ENCODE assay signal across 8 mouse cellular contexts in genomic region chr6:51585980-51586379, GRCm38 (mm10).
DNase-seq lines count a peak whose midpoint lies in the region; ATAC-seq and TF ChIP-seq lines count a peak whose summit lies in the region.

No protein-coding gene starts in this region.

- H3K4me3 ChIP-seq in heart, adult 2 months, result no peak overlapping the region

- H3K27ac ChIP-seq in heart, adult 2 months, result no peak overlapping the region

- no peak for TF ChIP-seq POLR2A in heart, adult 2 months (IDR thresholded peaks at IDR 0.05; ENCODE audit: insufficient read depth, low read depth, low read length)

- intact Hi-C loops in heart, adult 2 months (cut with DNase I), result loop anchor here (1.0 to 2.0 kb wide), 2 partner anchors 272 to 635 kb away; partner anchors contain the start of gene Hoxa7

- no peaks in the 10 kb centered on the region for H3K36me3 ChIP-seq in heart, adult 2 months (ENCODE audit: control insufficient read depth, insufficient read depth, low read length)

- DNase-seq in heart, adult 2 months, result peak; percentile 45 to 66
- no peak for DNase-seq in heart, adult 11 months
- DNase-seq in adrenal gland, postnatal 10 days, result peak; percentile 76
- peak; percentile 62 for DNase-seq in embryo, embryonic 11.5 days (ENCODE audit: low read depth, low spot score)
- DNase-seq in layer of hippocampus, adult 9-11 months, result peak; percentile 54
- peak; percentile 83 for DNase-seq in mesoderm, embryonic 11.5 days (ENCODE audit: low read depth, low spot score)
- DNase-seq in right cerebral cortex, postnatal 25 days, result peak; percentile 60

- peak; percentile 63 to 74; a peak in 3 of 4 replicates for ATAC-seq in hematopoietic stem cell, adult 5-6 weeks (replicated peaks in 1 of 2; ENCODE audit: insufficient read depth in 1 of 2, low FRiP score in 2 of 2, low TSS enrichment in 1 of 2, low read depth in 1 of 2, poor library complexity in 2 of 2, severe bottlenecking in 2 of 2)

- H3K9ac ChIP-seq in heart, adult 2 months (ENCODE audit: low read depth, low read length), result no peak overlapping the region

- H3K4me1 ChIP-seq in heart, adult 2 months (ENCODE audit: control insufficient read depth, insufficient read depth, low read length), result no peaks in the 10 kb centered on the region

- 25% methylated on average over 8 of the region's 8 CpGs for WGBS in heart, adult 2 months

- H3K27me3 ChIP-seq in heart, adult 2 months (ENCODE audit: control insufficient read depth, insufficient read depth, low read length), result no peaks in the 10 kb centered on the region

- no peak for TF ChIP-seq EP300 in heart, adult 2 months (IDR thresholded peaks at IDR 0.05; ENCODE audit: insufficient read depth, low read depth, low read length)

- peak; percentile 95 for TF ChIP-seq CTCF in heart, adult 2 months (IDR thresholded peaks at IDR 0.05)

- no peaks in the 10 kb centered on the region for H3K79me2 ChIP-seq in heart, adult 2 months (replicated peaks; ENCODE audit: control insufficient read depth, insufficient read depth, low read length)
